Mouse (Mus musculus) heart, postnatal 0 days (tissue): ENCODE data around the gene Asgr2.

Experiments used
- CTCF ChIP-seq: IDR thresholded peaks from 2 replicates; pipeline ENCODE4 v1.5.1; 2016; ENCODE audit warnings: antibody characterized with exemption, control low read depth, low read depth
- EP300 ChIP-seq: IDR thresholded peaks from 2 replicates; pipeline ENCODE4 v1.6.1; 2016; ENCODE audit warnings: antibody characterized with exemption, low read depth

DNA sequence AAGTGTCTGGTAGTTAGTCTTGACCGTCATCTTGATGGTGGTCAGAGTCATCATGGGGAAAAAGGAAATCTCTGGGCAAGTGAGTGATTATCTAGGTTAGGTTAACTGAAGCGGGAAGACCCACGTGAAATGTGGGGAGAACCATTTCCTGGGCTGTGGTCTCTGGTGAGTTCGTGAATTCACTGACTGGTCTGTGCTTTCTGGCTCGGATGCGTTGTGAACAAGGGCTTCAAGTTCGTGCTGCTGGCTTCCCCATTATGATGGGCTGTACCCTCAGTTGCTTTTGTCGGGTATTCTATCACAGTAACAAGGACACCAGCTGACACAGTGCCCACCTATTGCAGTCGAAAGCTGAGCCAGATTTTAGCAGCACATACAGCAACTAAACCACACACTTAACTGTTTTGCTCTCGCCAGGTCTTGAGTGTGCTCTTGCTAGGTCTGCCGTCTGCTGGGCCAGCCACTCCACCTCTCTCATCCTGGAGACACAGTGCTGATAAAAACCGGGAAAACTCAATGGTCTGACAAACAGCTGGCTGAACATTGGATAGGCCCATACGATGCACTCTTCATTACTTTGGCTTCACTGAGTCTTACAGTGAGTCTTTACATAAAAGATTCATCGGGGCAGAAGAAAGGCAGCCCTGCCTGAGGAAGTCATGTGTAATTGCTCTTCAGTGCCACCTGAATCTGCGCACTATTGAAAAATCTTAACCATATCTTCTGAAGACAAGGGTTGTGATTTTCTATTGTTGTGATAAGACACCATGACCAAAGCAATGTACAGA is 11.4 kb upstream of the Asgr2 start:
- no peak for TF ChIP-seq EP300
- TF ChIP-seq CTCF: no peak
